Mouse (Mus musculus) thymus, postnatal 36 days (tissue): ENCODE measurements around the gene Nme6.
"Not testable (repeated sequence)": the region's sequence is repeated elsewhere in the genome, so short reads cannot be mapped to it uniquely, and the experiment has no call there.

Experiments used
- DNase-seq, 2 experiments: peaks; one replicate each; pipeline ENCODE4 v3.0.0; 2022; ENCODE audit warnings: mixed read lengths in 2 of 2

Gene Nme6

DNA sequence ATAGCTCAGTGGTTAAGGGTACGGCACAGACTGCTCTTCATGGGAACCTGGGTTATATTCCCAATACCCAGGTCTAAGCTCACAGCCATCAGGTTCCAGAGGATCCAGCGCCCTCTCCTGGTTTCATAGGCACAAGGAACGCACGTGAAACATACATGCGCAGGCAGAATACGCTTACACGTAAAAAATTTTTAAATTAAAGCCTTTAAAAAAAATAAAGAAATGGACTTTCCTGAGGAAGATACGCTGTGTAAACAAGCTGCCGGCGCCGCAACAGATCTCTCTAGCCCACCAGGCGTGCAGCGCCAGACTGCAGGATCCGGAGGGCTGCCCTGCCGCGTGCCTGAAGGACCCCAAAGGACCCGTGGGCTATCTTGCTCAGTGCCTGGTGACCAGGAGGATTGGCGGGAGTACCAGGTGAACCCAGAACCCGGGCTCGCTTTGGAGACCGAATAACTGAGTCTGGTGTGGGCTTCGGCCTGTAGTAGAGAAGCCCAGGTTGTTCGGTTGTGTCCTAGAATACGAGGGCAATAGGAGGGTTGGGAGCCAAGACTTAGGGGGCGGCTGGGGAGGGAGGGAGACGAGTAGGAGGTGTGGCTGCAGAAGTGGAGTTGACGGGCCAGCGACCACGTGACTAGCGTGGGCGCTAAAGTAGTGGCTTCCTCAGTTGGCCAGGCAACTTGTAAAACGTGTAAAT lies at the start of gene Nme6:
Gene Nme6, plus strand, starts transcription at position 359 of the 697 bp plus-strand sequence.
- peak; percentile 81 to 83 for DNase-seq

DNA sequence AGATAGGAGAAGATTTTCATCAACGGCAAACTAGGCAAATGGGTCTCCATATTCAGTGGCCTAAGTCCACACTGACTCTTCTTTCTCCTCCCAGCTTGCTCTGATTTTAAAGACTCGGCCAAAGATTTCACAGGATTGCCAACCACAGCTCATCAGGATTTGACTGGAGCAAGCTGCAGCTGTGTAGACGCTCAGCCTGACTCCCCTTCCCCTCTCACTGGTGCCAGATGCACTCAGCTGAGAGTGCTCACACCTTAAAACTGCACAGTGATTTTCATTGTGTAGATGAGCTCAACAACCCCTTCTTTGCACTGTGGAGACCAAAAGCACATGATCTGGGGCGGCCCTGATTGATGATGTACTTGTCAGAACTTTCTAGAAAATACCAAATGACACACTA lies 42.0 kb upstream of the Nme6 start, which contains the start of gene Fbxw27:
Gene Fbxw27, minus strand, starts transcription at position 101 of the 400 bp plus-strand sequence.
- not testable (repeated sequence) for DNase-seq

DNA sequence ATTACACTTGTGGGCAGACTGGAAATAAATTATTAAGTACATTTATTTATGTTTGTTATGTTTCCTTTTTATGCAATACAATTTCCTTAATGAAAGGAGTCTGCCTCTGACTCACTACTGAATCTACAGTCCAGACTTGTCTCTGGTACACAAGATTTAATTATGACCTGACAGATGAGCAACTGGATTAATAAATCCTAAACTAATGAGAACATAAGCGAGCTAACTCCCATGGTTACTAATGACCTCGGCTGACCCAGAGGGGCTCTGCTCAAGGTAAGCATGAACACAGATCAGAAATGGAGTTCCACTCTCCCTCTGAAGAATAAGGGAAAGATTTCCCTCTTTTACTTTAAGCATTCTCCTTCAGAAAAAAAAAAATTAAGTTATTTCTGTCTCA lies 37.3 kb upstream of the Nme6 start:
- no peak for DNase-seq

DNA sequence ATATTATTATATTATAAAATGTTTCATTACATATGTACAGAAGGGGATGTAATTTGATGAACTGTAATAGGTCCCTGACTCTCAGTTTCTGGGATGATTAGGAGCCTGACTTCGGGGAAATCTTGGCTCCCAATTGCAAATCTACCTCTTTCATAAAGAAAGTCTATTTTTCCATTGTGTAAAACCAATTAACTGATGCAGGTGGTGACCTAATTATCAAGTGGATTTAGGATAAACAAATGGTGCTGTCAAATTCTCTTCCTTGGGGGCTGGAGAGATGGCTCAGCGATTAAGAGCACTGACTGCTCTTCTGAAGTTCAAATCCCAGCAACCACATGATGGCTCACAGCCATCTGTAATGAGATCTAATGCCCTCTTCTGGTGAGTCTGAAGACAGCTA lies 36.7 kb upstream of the Nme6 start:
- DNase-seq: no peak

DNA sequence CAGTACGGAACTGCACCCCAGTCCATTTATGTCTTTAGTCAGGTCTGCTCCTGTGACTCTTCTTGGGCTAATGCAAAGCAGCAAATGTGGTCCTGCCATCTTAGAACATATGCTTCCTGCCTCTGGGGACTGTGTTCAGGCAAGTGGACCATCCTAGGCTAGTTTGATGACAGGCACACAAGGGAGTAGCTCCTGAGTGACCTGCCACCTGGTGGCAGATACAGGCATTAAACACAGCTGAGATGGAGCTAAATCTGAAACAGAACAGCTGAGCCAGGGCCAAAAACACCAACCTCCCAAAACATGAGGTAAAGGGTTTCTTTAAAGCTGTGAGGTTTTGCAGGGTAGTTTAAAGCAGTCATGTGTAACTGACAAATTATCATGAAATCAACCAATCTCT lies 34.5 kb upstream of the Nme6 start:
- DNase-seq: peak; percentile 16 to 17

DNA sequence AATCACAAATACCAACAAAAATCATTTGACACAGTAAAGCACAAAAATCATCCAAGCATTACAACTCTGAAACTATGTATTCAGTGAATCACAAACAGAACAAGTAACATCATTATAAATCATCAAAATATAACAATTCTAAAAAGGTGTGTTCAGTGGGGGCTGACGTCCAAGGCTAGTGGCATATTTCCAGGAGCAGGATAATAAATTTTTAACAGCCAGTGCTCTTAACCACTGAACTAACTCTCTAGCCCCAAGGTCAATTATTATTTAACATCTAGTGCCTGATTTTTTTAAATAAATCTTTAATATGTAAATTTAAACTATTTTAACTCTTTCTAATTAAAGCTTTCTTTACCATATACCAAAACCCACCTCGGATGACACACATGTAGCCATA lies 27.0 kb upstream of the Nme6 start:
- not testable (repeated sequence) for DNase-seq

DNA sequence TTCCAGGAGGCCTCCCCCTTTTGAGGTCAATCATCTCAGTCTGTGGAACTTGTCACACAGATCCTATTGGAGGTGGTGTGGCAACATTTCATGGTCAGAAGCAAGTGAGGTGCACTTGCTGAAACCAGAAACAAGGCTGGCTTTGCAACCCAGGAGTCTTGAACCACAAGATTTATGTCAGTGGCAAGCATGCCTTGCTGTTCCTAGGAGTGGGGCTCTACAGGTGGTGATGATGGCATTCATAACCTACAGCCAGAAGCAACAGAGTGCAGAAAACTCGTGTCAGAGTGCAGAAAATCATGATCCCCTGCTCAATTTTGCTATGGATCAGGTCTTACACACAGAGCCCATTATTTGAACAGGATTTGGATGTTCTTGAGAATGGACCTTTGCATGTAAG lies 26.3 kb upstream of the Nme6 start:
- no peak for DNase-seq

DNA sequence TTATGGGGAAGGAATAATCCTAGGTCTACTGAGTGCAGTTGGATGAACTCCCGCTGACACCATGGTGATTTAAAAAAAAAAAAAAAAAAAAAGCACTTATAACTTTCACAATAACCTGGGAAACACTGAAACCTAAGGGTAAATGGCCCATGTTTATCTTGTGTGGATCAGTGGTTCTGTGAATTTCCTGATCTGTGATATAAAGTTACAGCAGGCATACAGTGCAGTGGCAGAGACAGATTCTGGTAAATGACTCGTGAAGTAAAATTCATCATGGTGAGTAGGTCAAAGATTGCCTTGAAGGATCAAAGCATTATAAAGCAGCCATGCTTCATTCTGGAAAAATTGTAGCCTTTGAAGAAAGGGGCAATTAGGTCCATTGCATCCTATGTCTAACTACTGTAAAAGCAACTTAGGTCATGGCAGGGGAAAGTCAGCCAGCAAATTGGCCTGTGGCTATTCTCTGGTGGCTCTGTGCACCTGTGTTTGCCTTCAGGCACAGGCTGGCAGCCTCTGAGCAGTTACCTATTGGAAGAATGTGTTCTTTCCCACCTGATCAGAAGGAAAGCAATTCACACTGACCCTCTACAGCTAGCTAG lies 25.8 kb upstream of the Nme6 start:
- DNase-seq: no peak

DNA sequence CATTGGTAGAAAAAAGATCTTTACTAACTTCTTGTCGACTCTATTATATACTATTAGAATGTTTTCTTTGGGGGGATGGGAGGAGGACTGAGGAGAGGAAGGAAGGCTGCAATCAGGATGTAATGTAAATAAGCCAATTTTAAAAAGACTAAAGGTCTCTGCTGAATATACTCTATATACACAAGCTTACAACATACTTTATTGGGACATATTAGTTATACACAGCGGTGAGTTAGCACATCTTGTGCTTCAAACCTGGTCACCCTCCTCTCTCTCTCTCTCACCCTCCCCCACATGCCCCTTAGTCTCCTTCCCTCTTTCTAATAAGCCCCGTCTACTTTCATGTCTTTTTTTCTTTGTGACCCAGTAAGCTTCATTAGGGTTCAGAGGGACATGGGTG lies 24.7 kb upstream of the Nme6 start:
- DNase-seq: no peak

DNA sequence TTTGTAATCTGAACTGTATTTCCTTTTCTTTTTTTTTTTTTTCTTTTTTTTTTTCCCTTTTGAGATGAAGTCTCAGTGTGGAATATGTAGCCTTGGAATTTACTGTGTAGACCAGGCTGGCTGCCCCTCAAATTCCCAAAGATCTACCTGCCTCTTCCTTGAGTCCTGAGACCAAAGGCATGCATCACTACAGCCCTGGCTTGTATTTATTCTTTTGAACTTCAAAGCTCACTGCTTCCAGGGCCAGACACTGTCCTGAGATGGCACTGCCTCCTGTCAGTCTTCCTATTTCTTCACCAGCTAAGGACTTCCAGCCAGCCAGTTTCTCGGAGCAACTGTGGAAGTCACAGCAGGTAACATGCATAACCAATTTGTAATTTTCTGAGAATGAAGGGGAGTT lies 20.6 kb upstream of the Nme6 start, which contains the start of gene Spink8:
Gene Spink8, plus strand, starts transcription at position 301 of the 400 bp plus-strand sequence.
- DNase-seq: no peak

DNA sequence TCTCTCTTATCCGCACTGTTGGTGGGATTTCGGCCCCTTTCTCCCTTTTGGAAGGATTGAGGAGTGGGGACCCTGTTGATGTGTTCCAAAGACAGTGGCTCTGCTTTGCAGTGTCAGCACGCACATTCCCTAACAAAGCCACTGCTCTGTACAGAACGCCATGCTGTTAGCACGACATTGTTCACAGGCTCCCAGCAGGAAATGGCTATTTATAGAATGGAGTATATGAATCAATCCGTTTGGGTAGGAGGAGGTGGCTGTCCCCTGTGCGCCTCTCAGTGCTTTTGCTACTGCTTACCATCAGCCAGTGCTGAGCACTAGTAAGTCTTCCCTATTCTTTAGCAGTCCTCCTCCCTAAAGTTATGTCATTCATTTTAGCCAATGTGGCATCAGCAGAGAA lies 19.1 kb upstream of the Nme6 start:
- no peak for DNase-seq

DNA sequence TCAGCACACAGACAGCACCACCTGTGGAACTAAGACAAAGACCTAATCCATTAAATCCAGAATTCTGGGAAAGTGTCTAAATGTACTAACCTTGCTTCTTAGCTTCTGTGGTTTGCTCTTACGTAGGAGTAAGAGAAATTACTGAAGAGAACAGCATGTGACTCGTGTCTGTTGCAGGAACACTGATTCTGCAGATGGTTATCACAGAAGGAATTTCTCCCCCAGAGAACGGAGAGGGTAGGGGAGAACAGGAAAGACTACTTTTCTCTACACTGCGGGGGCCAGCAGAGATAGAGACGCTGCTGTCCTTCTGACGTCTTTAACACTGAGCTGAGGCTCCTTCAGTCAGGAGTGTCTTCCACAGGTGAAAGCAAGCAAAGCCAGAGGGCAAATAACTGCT lies 16.2 kb upstream of the Nme6 start:
- DNase-seq: no peak

DNA sequence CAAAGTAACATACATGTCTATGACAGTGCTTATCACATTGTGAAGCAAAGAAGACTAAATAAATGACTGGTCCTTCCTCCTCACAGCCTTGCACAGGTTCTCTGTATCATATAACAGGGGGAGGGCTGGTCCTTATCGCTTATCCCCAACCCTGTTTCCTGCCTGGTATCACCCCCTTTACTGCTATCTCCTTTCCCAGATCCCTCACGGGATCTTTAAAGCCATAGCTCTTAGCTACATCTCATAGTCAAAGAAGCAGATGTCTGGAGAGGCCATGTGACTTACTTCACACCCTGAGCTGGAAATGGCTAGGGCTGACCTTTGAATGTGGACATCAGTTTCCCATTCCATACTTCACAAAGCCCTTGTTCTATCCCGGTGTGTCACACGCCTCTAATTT lies 6.8 kb upstream of the Nme6 start:
- DNase-seq: no peak

DNA sequence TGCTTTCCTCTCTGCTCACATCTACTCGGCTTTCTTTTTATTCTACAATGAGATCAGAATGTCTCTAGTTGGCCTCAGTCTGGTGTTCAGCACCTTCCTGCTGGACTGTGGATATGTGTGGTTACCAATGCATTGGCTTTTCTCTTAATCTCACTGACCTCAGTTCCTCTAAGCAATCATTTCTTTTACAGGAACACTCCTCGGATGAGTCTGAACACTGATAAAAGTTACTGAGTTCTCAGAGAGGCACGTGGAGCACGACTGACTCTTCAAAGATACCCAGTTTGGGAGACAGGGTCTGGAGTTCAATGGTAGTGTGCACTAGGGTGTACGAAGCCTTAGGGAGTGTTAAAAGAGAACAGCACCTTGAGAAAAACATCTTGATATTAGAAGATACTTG lies 6.4 kb upstream of the Nme6 start:
- no peak for DNase-seq

DNA sequence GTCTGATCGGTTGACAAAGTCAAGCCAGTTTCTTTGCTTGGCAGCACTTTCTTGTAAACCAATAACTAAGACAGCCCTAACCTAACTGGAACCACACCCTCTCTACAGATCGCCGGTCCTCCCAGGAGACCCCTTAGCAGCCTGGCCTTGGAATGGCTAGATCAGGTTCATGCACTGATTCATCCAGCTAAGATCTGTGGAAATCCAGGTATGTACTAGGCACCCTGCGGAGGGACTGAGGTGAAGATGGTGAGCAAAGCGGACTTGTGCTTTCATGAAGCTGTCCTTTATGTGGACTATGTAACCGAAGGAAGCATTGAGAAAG lies 501 bp downstream of the Nme6 start:
- DNase-seq: no peak

DNA sequence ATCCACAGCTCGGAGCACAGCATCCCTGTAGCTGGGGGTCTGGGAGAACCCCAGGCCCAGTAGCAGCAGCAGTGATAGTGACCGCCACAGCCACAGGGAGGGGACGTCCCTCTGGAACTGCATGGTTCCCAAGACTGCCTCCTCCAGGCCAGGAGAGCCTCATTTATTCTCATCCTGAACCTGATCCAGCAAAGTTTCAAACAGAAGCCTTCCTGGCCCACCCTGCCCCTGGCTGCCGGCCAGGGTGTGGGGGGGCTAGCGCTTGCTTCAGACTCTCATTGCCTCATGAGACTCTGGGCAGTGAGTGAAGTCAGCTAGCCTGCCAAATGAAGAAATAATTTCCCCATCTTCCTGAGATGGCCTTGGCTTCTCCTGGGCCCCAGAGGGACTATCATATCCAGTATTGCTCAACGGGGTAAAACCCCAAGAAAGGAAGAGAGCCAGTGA lies 16.8 kb downstream of the Nme6 start, which contains the start of gene Camp:
Gene Camp, minus strand, starts transcription at position 306 of the 447 bp plus-strand sequence.
- DNase-seq: no peak

DNA sequence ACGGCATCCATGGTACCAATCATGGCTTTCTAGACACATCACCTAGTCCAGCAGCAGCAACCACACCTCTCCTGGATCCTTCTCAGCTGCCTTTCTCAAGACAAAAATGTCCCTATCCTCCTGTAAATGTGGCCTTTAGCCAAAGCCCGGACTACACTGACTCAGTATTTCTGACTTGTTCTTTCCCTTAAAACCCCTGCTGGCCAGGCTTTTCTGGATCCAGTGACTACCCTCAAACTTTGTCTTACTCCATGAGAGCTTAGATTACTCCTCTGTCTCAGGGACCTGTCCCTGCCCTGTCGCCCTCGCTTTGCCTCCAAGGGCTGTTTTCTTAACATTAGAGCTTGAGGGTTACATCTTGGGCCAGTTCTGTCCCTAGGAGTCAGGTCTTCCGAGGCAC lies 17.6 kb downstream of the Nme6 start:
- DNase-seq: no peak

DNA sequence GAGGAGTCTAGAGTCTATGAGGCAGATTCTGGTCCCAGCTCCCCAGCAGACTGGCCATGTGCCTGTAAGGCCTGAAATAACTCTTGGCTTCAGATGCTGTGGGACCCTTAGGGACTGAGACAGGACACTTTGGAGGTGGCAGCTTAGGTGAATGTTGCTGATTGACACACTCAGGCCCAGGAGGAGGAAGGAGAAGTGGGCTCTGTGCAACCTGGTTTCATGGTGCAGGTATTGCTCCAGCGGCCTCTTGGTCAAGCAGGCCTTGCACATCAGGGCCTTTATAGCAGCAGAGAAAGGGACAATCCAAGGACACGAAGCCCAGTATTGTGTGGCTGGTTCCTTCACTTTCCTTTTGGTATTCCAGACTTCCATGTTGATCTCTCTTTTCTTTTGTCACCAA lies 21.8 kb downstream of the Nme6 start:
- no peak for DNase-seq

DNA sequence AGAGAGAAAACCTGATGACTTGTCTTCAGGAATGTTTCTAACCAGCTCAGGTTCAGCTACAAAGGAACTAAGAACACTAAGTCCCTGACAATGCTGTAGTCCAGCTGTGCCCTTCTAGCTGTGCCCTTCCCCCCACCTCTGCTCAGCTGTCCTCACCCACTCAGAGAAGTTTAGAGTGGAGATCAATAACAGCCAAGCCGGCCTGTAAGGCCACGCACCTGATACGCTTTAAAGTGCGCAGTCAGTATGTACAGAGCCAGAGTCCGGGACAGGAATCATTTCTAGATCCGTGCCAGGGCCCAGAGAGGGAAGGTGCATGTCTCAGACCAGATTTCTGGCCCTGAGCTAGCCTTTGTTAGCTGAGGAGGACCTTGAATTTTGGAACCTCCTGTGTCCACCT lies 23.4 kb downstream of the Nme6 start:
- no peak for DNase-seq

DNA sequence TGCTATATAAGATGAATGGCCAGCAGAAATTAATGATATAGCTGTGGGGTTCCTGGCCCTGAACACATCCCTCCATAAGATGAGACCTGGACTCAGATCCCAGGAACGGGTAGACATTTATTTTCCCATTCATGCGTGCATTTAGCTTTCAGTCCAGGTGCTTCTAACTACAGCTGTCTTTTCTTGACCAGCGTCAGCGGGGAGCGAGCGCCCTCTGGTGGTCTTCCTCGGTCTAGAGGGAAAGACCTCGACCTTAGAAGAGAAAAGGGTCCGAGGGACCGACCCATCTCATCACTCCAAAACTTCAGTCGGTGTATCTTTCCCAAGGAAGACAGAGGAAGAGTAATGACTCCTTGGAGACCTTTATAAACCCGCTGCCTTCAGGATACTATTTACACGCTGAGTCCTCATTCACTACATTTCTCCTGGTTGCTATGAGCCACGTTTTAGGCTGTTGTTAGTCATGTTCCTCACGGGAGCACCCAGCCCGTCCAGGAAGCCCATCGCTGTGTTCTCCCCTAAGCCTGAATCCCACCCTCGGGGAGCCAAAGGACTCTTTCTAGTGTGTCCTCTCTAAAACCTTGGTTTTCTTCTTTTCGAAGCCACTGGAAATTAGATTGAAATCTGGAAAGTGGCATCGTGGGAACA lies 30.0 kb downstream of the Nme6 start:
- DNase-seq: peak; percentile 75 to 83

DNA sequence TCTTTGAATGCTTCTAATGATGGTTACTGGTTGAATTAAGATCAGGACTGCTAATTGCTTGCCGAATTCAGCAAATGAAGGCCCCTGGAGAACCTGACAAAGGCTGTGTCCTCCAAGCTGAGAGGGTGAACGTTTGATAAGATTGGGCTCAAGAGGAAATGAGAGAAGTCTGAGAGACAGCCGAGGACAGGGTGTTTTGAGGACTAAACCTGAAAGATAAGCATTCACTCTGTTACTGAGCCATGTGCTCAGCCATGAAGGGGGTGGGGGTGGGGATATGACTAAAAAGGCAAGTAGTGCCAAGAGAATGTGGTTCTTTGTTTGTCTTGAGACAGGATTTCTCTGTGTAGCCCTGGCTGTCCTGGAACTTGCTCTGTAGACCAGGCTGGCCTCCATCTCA lies 30.5 kb downstream of the Nme6 start:
- no peak for DNase-seq

DNA sequence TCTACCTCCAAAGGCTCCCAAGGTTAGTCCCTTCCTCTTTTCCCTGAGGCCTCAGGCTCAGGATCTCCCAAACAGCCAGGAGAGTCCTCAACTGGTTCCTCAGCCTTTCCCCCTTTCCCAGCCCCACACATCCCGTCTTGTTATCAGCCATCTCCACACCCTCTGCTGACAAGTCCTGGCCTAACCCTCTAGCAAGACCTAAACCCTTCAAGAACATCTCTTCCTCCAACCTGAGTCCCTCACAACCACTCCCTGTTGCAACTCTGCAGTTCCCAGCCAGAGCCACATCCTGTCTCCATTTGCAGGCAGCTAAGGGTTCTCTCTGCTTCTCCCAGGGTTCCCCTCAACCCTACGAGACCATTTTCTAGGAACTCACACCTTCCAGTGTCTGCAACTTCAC lies 33.7 kb downstream of the Nme6 start:
- no peak for DNase-seq

DNA sequence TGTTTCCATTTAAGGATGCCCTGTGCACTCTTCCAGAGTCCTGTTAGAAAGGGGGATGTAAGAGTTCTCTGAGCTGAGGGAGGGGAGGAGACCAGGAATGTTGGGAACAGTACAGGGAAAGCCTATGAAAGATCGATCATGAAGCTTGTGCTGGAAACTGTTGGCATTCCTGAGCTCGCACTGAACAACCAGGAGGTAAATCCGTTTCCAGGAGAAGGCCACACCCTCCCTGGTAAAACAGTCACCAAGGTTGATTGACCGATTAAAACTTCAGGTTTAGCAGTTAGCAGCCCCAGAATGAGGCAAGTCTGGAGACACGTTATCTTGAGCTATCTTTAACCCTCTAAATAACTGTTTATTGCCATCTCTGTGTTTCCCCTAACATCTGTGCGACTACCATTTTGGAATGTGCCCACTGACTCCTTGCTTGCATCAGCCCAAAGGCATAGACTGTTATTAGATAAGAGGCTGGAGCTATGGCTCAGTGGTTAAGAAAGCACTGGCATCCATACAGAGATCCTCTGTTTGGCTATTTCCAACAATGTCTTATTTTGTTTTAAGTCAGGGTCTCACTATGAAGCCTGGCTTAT lies 38.5 kb downstream of the Nme6 start:
- no peak for DNase-seq
